Mouse (Mus musculus) forebrain, embryonic 10.5 days (tissue): ENCODE data around the gene Dscam. TPM values are rescaled to one million over a fixed set of nuclear protein-coding genes. Genes with fewer than 3 reads are reported as not detected.
"Not testable (repeated sequence)": the region's sequence is repeated elsewhere in the genome, so short reads cannot be mapped to it uniquely, and the experiment has no call there.

Experiments used
- DNase-seq: peaks from one replicate; pipeline ENCODE4 v3.0.0-alpha.2; 2017; ENCODE audit warnings: low spot score; ENCODE audit errors: extremely low spot score
- H3K27ac ChIP-seq: fragments of 300-500 bp; sonication (generic); 2 replicates; pipeline ENCODE4 v1.5.1; 2016; ENCODE audit warnings: mild to moderate bottlenecking
- H3K27me3 ChIP-seq: fragments of 300-500 bp; sonication (generic); 2 replicates; pipeline ENCODE4 v1.6.1; 2016; ENCODE audit warnings: mild to moderate bottlenecking; ENCODE audit not compliant: poor library complexity, severe bottlenecking
- H3K36me3 ChIP-seq: fragments of 300-500 bp; sonication (generic); replicated peaks from 2 replicates; pipeline ENCODE4 v1.6.1; 2016; ENCODE audit warnings: mild to moderate bottlenecking, moderate library complexity
- H3K4me1 ChIP-seq: fragments of 300-500 bp; sonication (generic); 2 replicates; pipeline ENCODE4 v1.6.1; 2016
- H3K4me3 ChIP-seq: fragments of 300-500 bp; sonication (generic); 2 replicates; pipeline ENCODE4 v1.5.1; 2016; ENCODE audit warnings: mild to moderate bottlenecking, moderate library complexity
- H3K9me3 ChIP-seq: fragments of 300-500 bp; sonication (generic); 2 replicates; pipeline ENCODE4 v1.6.1; 2016; ENCODE audit warnings: mild to moderate bottlenecking, moderate library complexity
- WGBS: fragments of 180-500 bp; shearing (Covaris S2); methylation state at CpG from one replicate; pipeline ENCODE4 v1.1.7; 2016; 5-methylcytosine and 5-hydroxymethylcytosine counted together
- polyA plus RNA-seq: library from polyadenylated mRNA; unstranded; fragments of >200 nt; fragmentation: Nextera tagmentation; extraction: Ambion mirVana; gene quantifications from 2 replicates; pipeline ENCODE4 v1.2.1, GENCODE M21; 2016

Gene Dscam
- polyA plus RNA-seq, 1 experiment from 2014 or later: 0.21 TPM

DNA sequence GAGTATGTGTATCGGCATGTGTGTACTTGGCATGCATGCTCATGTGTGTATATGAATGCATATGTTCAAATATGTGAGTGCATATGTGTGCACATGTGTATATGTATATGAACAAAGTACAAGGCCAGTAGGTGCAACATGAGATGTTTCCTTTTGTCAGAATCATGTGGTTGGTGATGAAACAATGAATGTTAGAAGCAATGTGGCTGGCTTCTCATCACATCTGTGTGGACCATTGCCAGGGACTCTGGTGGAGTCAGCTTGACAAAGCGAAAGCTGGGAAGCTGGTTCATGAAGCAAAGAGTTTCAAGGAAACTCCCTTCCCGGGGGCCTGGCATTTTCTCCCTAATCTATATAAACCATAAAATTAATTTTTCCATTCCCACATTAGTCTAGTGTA, 286.0 kb downstream of the Dscam start:
- H3K36me3 ChIP-seq, H3K4me1 ChIP-seq, H3K27ac ChIP-seq, H3K4me3 ChIP-seq, DNase-seq, H3K27me3 ChIP-seq, H3K9me3 ChIP-seq: not testable (repeated sequence)
- 96% methylated on average over 3 of the region's 3 CpGs for WGBS

DNA sequence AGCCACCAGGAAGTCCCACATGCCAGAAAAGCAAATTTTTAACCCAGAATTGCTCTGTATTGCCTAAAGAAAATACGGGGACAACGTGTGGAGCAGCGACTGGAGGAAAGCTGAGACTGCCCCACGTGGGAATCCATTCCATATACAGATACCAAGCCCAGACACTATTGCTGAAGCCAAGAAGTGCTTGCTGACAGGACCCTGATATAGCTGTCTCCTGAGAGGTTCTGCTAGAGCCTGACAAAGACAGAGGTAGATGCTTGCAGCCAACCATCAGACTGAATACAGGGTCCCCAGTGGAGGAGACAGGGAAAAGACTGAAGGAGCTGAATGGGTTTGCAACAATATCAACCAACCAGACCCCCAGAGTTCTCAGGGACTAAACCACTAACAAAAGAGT, 293.3 kb downstream of the Dscam start:
- DNase-seq: no peak
- WGBS: 81% methylated on average over 4 of the region's 4 CpGs
- no peaks in the 10 kb centered on the region for H3K27me3 ChIP-seq

DNA sequence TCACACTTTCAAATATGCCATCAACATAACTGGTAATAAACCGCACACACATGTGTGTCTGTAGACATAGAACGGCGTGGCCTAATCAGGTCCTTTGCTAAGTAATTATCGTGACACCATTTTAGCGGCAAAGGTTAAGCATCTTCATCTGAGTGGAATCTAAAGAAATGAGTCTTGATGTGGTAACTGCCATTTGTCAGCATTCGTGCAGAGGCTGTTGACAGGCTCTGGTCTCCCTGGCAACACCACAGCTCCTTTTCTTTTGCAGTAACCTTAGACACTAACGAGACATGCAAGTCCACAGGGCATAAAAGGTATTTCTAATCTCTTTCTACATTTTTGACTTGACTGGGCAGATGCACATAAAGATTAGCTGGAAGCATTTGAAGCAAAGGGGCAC, 297.8 kb downstream of the Dscam start:
- H3K27ac ChIP-seq: no peak overlapping the region

More for the DNA sequence above, 293.3 kb downstream of the Dscam start:
- H3K9me3 ChIP-seq: no peaks in the 10 kb centered on the region
- no peak overlapping the region for H3K27ac ChIP-seq
- H3K36me3 ChIP-seq: no peaks in the 10 kb centered on the region
- peaks cover 11% of the 10 kb centered on the region for H3K4me1 ChIP-seq
- no peak overlapping the region for H3K4me3 ChIP-seq

GRCm38 (mm10) chr16:96857571-96857970, 313.0 kb downstream of the Dscam start:
- H3K4me3 ChIP-seq: no peak overlapping the region
- no peaks in the 10 kb centered on the region for H3K9me3 ChIP-seq
- no peaks in the 10 kb centered on the region for H3K36me3 ChIP-seq
- DNase-seq: no peak
- H3K27me3 ChIP-seq: no peaks in the 10 kb centered on the region
- 79% methylated on average over 2 of the region's 2 CpGs for WGBS
- no peak overlapping the region for H3K27ac ChIP-seq
- H3K4me1 ChIP-seq: no peaks in the 10 kb centered on the region

More for the DNA sequence above, 297.8 kb downstream of the Dscam start:
- Histone ChIP-seq H3K4me3 (no peak overlapping the region), H3K9me3 (no peaks in the 10 kb centered on the region), H3K4me1 (peaks cover 17% of the 10 kb centered on the region), H3K36me3 (no peaks in the 10 kb centered on the region), H3K27me3 (no peaks in the 10 kb centered on the region)
- peak; percentile 24 for DNase-seq
- 43% methylated on average over 7 of the region's 7 CpGs for WGBS

DNA sequence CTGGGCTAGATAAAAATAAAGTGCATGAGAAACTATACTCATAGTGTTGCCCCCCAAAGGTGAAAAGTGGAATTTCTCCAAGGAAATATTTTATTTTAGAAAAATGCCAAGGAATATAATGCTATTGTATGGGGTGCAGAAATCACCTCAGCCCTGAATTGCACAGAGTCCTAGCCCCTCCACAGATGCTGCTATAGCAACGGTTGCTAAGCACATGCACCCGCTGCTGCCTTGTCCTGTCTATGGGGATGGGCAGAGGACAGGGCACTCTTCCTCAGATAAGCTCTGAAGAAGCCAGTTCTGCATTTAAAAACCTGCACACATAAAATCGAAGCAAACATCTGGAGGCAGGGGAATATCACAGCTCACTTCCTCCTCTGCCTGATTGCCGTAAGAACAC, 315.5 kb downstream of the Dscam start:
- no peaks in the 10 kb centered on the region for H3K9me3 ChIP-seq
- no peaks in the 10 kb centered on the region for H3K36me3 ChIP-seq
- DNase-seq: no peak
- H3K27ac ChIP-seq: no peak overlapping the region
- H3K4me1 ChIP-seq: no peaks in the 10 kb centered on the region
- H3K27me3 ChIP-seq: no peaks in the 10 kb centered on the region
- H3K4me3 ChIP-seq: no peak overlapping the region
- WGBS: 77% methylated on average over 4 of the region's 4 CpGs

- WGBS: 18% methylated on average over 4 of the region's 4 CpGs
- H3K27me3 ChIP-seq: no peaks in the 10 kb centered on the region
- H3K36me3 ChIP-seq: no peaks in the 10 kb centered on the region
- no peak overlapping the region for H3K4me3 ChIP-seq
- DNase-seq: peak; percentile 29
- H3K27ac ChIP-seq: no peak overlapping the region
- peaks cover 2% of the 10 kb centered on the region; the same call in 1 of the 2 replicates for H3K4me1 ChIP-seq
- H3K9me3 ChIP-seq: no peaks in the 10 kb centered on the region
These were observed 318.2 kb downstream of the Dscam start for GRCm38 (mm10) chr16:96852383-96852782.

DNA sequence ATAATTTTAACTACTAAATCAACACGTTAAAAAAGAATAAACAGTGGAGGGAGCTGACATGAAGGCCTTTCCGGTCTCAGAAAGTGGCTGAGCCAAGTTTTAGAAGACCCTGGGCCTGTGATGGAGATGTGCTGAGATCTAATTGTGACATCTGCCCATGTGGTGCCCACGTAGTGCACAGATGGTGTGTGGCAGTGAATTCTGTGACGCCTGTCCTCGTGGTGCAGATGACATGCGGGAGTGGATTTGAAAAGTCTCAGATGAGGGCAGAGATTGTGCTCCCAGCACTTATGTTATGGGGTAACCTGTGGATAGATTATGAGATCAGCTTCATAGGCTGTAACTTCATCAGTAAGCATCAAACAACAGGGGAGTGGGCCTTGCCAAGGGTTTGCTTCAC, 321.6 kb downstream of the Dscam start:
- no peak overlapping the region for H3K27ac ChIP-seq
- H3K4me1 ChIP-seq: peaks cover 33% of the 10 kb centered on the region
- no peaks in the 10 kb centered on the region for H3K27me3 ChIP-seq
- no peaks in the 10 kb centered on the region for H3K36me3 ChIP-seq
- no peak overlapping the region for H3K4me3 ChIP-seq
- WGBS: 92% methylated on average over 6 of the region's 6 CpGs
- no peak for DNase-seq
- H3K9me3 ChIP-seq: no peaks in the 10 kb centered on the region

DNA sequence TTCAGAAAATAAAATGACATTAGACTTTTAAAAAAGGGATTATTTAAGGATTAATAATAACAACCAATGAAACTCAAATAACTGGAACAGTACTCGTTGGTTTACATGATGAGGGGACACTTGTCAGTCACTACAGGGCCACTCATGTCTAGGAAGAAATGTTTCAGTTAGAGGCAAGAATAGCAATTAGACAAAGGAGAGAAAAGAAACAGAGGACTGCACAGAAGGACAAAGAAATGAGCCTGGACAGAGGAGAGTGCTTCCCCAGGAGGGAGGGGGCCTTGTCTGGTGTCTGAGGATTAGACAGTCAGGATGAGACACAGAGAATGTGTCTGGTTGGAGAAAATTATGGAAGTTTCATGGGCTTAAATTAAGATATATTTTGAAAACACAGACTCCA, 324.0 kb downstream of the Dscam start:
- Histone ChIP-seq H3K27ac (peak overlapping the region; percentile 75), H3K27me3 (no peaks in the 10 kb centered on the region), H3K9me3 (no peaks in the 10 kb centered on the region), H3K36me3 (no peaks in the 10 kb centered on the region), H3K4me1 (peaks cover 43% of the 10 kb centered on the region), H3K4me3 (no peak overlapping the region)
- 37% methylated on average over 1 of the region's 1 CpGs for WGBS
- no peak for DNase-seq

- peak overlapping the region; percentile 75 for H3K27ac ChIP-seq
- 38% methylated on average over 3 of the region's 3 CpGs for WGBS
- peak; percentile 22 for DNase-seq
These were observed 324.4 kb downstream of the Dscam start for GRCm38 (mm10) chr16:96846113-96846512.

GRCm38 (mm10) chr16:96845475-96846098, 325.0 kb downstream of the Dscam start:
- WGBS: 61% methylated on average over 3 of the region's 3 CpGs
- no peak for DNase-seq
- no peak overlapping the region for H3K4me3 ChIP-seq
- no peaks in the 10 kb centered on the region for H3K9me3 ChIP-seq
- H3K27me3 ChIP-seq: no peaks in the 10 kb centered on the region
- peak overlapping the region; percentile 75 for H3K27ac ChIP-seq
- no peaks in the 10 kb centered on the region for H3K36me3 ChIP-seq
- H3K4me1 ChIP-seq: peaks cover 43% of the 10 kb centered on the region

More at GRCm38 (mm10) chr16:96846113-96846512, 324.4 kb downstream of the Dscam start:
- Histone ChIP-seq H3K4me3 (no peak overlapping the region), H3K27me3 (no peaks in the 10 kb centered on the region), H3K4me1 (peaks cover 43% of the 10 kb centered on the region), H3K36me3 (no peaks in the 10 kb centered on the region), H3K9me3 (no peaks in the 10 kb centered on the region)

DNA sequence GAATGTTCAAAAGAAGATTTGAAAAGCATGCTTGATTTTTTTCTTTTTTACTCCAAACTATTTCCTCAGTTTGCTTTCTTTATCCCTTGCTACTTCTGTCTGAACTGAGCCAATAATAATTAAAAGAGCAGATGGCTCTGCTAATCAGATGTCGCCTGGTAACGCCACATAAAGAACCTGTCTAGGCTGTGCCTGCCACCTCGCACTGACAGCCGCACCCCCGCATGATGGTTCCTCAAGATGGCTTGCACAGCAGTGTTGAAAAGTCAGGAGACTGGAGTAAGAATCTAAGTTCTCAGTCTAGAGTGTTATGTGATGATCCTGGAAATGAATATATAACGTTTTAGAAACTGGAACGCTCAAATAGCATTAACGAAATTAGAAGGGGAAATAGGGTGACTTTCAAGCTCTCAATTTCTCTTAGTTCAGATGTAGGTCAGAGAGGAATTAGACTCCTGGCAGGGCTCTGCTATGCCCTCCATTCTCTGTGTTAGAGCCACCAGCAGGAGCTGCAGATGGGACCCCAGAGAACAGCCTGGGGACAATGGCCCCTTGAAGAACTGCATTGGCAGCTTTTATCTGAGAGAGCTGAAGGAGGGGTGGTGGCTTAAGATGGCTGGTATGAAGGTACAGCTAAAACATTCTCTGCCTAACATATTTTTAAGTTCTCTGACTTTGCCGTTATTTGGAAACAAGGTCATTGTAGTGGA, 326.7 kb downstream of the Dscam start:
- peak overlapping the region; percentile 72; the same call in 1 of the 2 replicates for H3K27ac ChIP-seq
- WGBS: 72% methylated on average over 9 of the region's 9 CpGs

DNA sequence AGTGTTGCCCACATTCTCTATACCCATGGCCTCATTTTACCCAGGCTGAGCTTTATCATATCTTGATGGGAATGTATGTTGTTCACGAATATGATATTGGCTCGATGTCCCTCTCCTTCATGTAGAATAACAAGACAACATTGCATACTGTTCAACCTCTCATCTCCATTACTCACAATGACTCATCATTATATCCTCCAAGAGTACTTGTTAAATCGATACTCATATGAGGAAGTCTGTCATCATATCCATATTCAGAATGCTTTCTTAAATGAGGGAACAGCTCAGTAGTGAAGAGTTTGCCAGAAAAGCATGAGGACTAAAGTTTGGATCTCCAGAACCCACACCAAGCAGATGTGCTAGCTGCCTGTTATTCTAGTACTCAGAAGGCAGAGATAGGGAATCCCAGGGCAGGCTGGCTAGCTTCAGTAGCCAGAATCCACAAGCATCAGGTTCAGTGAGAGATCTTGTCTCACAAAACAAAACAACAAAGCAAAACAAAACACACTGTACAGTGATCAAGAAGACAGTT, 327.7 kb downstream of the Dscam start:
- 94% methylated on average over 3 of the region's 3 CpGs for WGBS
- H3K27ac ChIP-seq: no peak overlapping the region

More for the DNA sequence above, 326.7 kb downstream of the Dscam start:
- peaks cover 57% of the 10 kb centered on the region for H3K4me1 ChIP-seq
- H3K27me3 ChIP-seq: no peaks in the 10 kb centered on the region
- no peaks in the 10 kb centered on the region for H3K9me3 ChIP-seq
- DNase-seq: no peak
- H3K4me3 ChIP-seq: no peak overlapping the region
- H3K36me3 ChIP-seq: no peaks in the 10 kb centered on the region

DNA sequence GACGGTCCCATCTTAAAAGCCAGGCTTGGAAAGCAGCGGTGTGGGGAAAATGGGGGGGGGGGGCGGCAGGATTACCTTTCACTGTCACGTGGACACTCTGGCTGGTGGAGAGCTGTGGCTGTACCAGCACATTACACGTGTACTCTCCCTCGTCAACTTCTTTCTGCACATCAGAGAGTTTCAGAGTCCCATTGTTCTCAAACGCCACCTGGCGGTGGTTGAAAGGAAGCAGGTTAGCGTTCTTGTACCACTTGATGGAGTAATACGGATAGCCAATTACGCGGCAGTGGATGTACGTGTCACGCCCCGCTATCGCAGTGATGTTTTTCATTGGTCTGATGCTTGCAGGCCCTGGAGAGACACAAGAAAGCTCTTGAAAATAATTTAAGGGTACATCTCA, 350.9 kb downstream of the Dscam start:
- peak; percentile 75 for DNase-seq
- no peak overlapping the region for H3K27ac ChIP-seq
- no peak overlapping the region for H3K4me3 ChIP-seq
- H3K27me3 ChIP-seq: peaks cover 13% of the 10 kb centered on the region
- H3K36me3 ChIP-seq: no peaks in the 10 kb centered on the region
- WGBS: 26% methylated on average over 16 of the region's 16 CpGs
- H3K4me1 ChIP-seq: no peaks in the 10 kb centered on the region
- no peaks in the 10 kb centered on the region for H3K9me3 ChIP-seq

More for the DNA sequence above, 327.7 kb downstream of the Dscam start:
- Histone ChIP-seq H3K27me3 (no peaks in the 10 kb centered on the region), H3K36me3 (no peaks in the 10 kb centered on the region), H3K9me3 (no peaks in the 10 kb centered on the region), H3K4me1 (peaks cover 58% of the 10 kb centered on the region), H3K4me3 (no peak overlapping the region)
- DNase-seq: no peak
